Mouse (Mus musculus): ENCODE measurements at regions not wholly inside any gene's neighbourhood (a gene's known extent, or its start where the extent isn't known, plus 50 kb on each side); places are given as distances from the start of the nearest gene placed in this dataset.

GRCm38 (mm10) chr7:72446911-72447310 is 140.5 kb upstream of the Mctp2 start:
- Histone ChIP-seq H3K4me1 (ENCODE audit: control insufficient read depth, insufficient read depth, low read length) (no peaks in the 10 kb centered on the region), H3K9ac (ENCODE audit: low read length) (no peak overlapping the region), H3K27ac (ENCODE audit: low read length) (no peak overlapping the region), H3K27me3 (ENCODE audit: control insufficient read depth, insufficient read depth, low read length) (no peaks in the 10 kb centered on the region), H3K4me2 (ENCODE audit: low read depth, low read length) (no peak overlapping the region), H3K9me3 (replicated peaks; ENCODE audit: control insufficient read depth, low read length) (no peaks in the 10 kb centered on the region), H3K4me3 (ENCODE audit: low read length) (no peak overlapping the region), H3K36me3 (ENCODE audit: control insufficient read depth, insufficient read depth) (no peaks in the 10 kb centered on the region)
- WGBS, result 87% methylated on average over 1 of the region's 1 CpGs
- no peak for ATAC-seq (replicated peaks; ENCODE audit: extremely low read depth, insufficient read depth, low FRiP score)

- H3K36me3 ChIP-seq (ENCODE audit: control insufficient read depth, insufficient read depth), result no peaks in the 10 kb centered on the region
- no peaks in the 10 kb centered on the region for H3K27me3 ChIP-seq (ENCODE audit: control insufficient read depth, insufficient read depth, low read length)
- H3K27ac ChIP-seq (ENCODE audit: low read length), result no peak overlapping the region
- ATAC-seq (replicated peaks; ENCODE audit: extremely low read depth, insufficient read depth, low FRiP score), result no peak
- no peak overlapping the region for H3K4me2 ChIP-seq (ENCODE audit: low read depth, low read length)
- H3K4me3 ChIP-seq (ENCODE audit: low read length), result no peak overlapping the region
- H3K4me1 ChIP-seq (ENCODE audit: control insufficient read depth, insufficient read depth, low read length), result no peaks in the 10 kb centered on the region
- WGBS, result 71% methylated on average over 4 of the region's 4 CpGs
- no peak overlapping the region for H3K9ac ChIP-seq (ENCODE audit: low read length)
- no peaks in the 10 kb centered on the region for H3K9me3 ChIP-seq (replicated peaks; ENCODE audit: control insufficient read depth, low read length)
Measured at GRCm38 (mm10) chr7:72462978-72463377, 156.6 kb upstream of the Mctp2 start.

GRCm38 (mm10) chr7:72464658-72465057 is 158.2 kb upstream of the Mctp2 start:
- no peak overlapping the region for H3K9ac ChIP-seq (ENCODE audit: low read length)
- no peaks in the 10 kb centered on the region for H3K4me1 ChIP-seq (ENCODE audit: control insufficient read depth, insufficient read depth, low read length)
- H3K4me2 ChIP-seq (ENCODE audit: low read depth, low read length), result no peak overlapping the region
- H3K9me3 ChIP-seq (replicated peaks; ENCODE audit: control insufficient read depth, low read length), result no peaks in the 10 kb centered on the region
- WGBS, result 69% methylated on average over 1 of the region's 1 CpGs
- H3K36me3 ChIP-seq (ENCODE audit: control insufficient read depth, insufficient read depth), result no peaks in the 10 kb centered on the region
- H3K27ac ChIP-seq (ENCODE audit: low read length), result no peak overlapping the region
- H3K27me3 ChIP-seq (ENCODE audit: control insufficient read depth, insufficient read depth, low read length), result no peaks in the 10 kb centered on the region
- H3K4me3 ChIP-seq (ENCODE audit: low read length), result no peak overlapping the region
- ATAC-seq (replicated peaks; ENCODE audit: extremely low read depth, insufficient read depth, low FRiP score), result no peak

- WGBS, result 49% methylated on average over 2 of the region's 2 CpGs
- H3K4me1 ChIP-seq (ENCODE audit: control insufficient read depth, insufficient read depth, low read length), result no peaks in the 10 kb centered on the region
- no peak overlapping the region for H3K4me2 ChIP-seq (ENCODE audit: low read depth, low read length)
- H3K27ac ChIP-seq (ENCODE audit: low read length), result no peak overlapping the region
- no peak overlapping the region for H3K4me3 ChIP-seq (ENCODE audit: low read length)
- H3K9me3 ChIP-seq (replicated peaks; ENCODE audit: control insufficient read depth, low read length), result peaks cover 3% of the 10 kb centered on the region; the same call in 1 of the 2 replicates
- H3K27me3 ChIP-seq (ENCODE audit: control insufficient read depth, insufficient read depth, low read length), result no peaks in the 10 kb centered on the region
- no peak overlapping the region for H3K9ac ChIP-seq (ENCODE audit: low read length)
- ATAC-seq (replicated peaks; ENCODE audit: extremely low read depth, insufficient read depth, low FRiP score), result no peak
- no peaks in the 10 kb centered on the region for H3K36me3 ChIP-seq (ENCODE audit: control insufficient read depth, insufficient read depth)
Measured at GRCm38 (mm10) chr7:72469691-72470090, 163.3 kb upstream of the Mctp2 start.

GRCm38 (mm10) chr7:72474751-72475150 is 168.3 kb upstream of the Mctp2 start:
- H3K4me2 ChIP-seq (ENCODE audit: low read depth, low read length), result no peak overlapping the region
- H3K27ac ChIP-seq (ENCODE audit: low read length), result no peak overlapping the region
- no peak overlapping the region for H3K9ac ChIP-seq (ENCODE audit: low read length)
- no peaks in the 10 kb centered on the region for H3K27me3 ChIP-seq (ENCODE audit: control insufficient read depth, insufficient read depth, low read length)
- WGBS, result 29% methylated on average over 4 of the region's 4 CpGs
- H3K4me3 ChIP-seq (ENCODE audit: low read length), result no peak overlapping the region
- no peaks in the 10 kb centered on the region for H3K4me1 ChIP-seq (ENCODE audit: control insufficient read depth, insufficient read depth, low read length)
- H3K9me3 ChIP-seq (replicated peaks; ENCODE audit: control insufficient read depth, low read length), result peaks cover 3% of the 10 kb centered on the region; the same call in 1 of the 2 replicates
- no peaks in the 10 kb centered on the region for H3K36me3 ChIP-seq (ENCODE audit: control insufficient read depth, insufficient read depth)
- no peak for ATAC-seq (replicated peaks; ENCODE audit: extremely low read depth, insufficient read depth, low FRiP score)

- no peak for ATAC-seq (replicated peaks; ENCODE audit: extremely low read depth, insufficient read depth, low FRiP score)
- Histone ChIP-seq H3K4me2 (ENCODE audit: low read depth, low read length) (no peak overlapping the region), H3K9me3 (replicated peaks; ENCODE audit: control insufficient read depth, low read length) (peaks cover under 1% of the 10 kb centered on the region; the same call in 1 of the 2 replicates), H3K4me3 (ENCODE audit: low read length) (no peak overlapping the region), H3K4me1 (ENCODE audit: control insufficient read depth, insufficient read depth, low read length) (no peaks in the 10 kb centered on the region), H3K9ac (ENCODE audit: low read length) (no peak overlapping the region), H3K27me3 (ENCODE audit: control insufficient read depth, insufficient read depth, low read length) (no peaks in the 10 kb centered on the region), H3K27ac (ENCODE audit: low read length) (no peak overlapping the region), H3K36me3 (ENCODE audit: control insufficient read depth, insufficient read depth) (no peaks in the 10 kb centered on the region)
- 67% methylated on average over 1 of the region's 1 CpGs for WGBS
Measured at GRCm38 (mm10) chr7:72478936-72479335, 172.5 kb upstream of the Mctp2 start.

GRCm38 (mm10) chr7:72481275-72481674 is 174.9 kb upstream of the Mctp2 start:
- Histone ChIP-seq H3K27me3 (ENCODE audit: control insufficient read depth, insufficient read depth, low read length) (no peaks in the 10 kb centered on the region), H3K27ac (ENCODE audit: low read length) (no peak overlapping the region), H3K9ac (ENCODE audit: low read length) (no peak overlapping the region), H3K9me3 (replicated peaks; ENCODE audit: control insufficient read depth, low read length) (no peaks in the 10 kb centered on the region), H3K4me2 (ENCODE audit: low read depth, low read length) (no peak overlapping the region), H3K36me3 (ENCODE audit: control insufficient read depth, insufficient read depth) (no peaks in the 10 kb centered on the region), H3K4me3 (ENCODE audit: low read length) (no peak overlapping the region), H3K4me1 (ENCODE audit: control insufficient read depth, insufficient read depth, low read length) (no peaks in the 10 kb centered on the region)
- ATAC-seq (replicated peaks; ENCODE audit: extremely low read depth, insufficient read depth, low FRiP score), result no peak
- WGBS, result 84% methylated on average over 2 of the region's 2 CpGs

GRCm38 (mm10) chr7:72490161-72490560 is 183.8 kb upstream of the Mctp2 start:
- Histone ChIP-seq H3K9me3 (replicated peaks; ENCODE audit: control insufficient read depth, low read length) (no peaks in the 10 kb centered on the region), H3K4me2 (ENCODE audit: low read depth, low read length) (no peak overlapping the region), H3K27ac (ENCODE audit: low read length) (no peak overlapping the region), H3K4me1 (ENCODE audit: control insufficient read depth, insufficient read depth, low read length) (no peaks in the 10 kb centered on the region), H3K9ac (ENCODE audit: low read length) (no peak overlapping the region), H3K4me3 (ENCODE audit: low read length) (no peak overlapping the region), H3K36me3 (ENCODE audit: control insufficient read depth, insufficient read depth) (no peaks in the 10 kb centered on the region), H3K27me3 (ENCODE audit: control insufficient read depth, insufficient read depth, low read length) (no peaks in the 10 kb centered on the region)
- ATAC-seq (replicated peaks; ENCODE audit: extremely low read depth, insufficient read depth, low FRiP score), result no peak

GRCm38 (mm10) chr7:72493292-72493691 is 186.9 kb upstream of the Mctp2 start:
- H3K9me3 ChIP-seq (replicated peaks; ENCODE audit: control insufficient read depth, low read length), result no peaks in the 10 kb centered on the region
- H3K27ac ChIP-seq (ENCODE audit: low read length), result no peak overlapping the region
- H3K4me3 ChIP-seq (ENCODE audit: low read length), result no peak overlapping the region
- H3K4me1 ChIP-seq (ENCODE audit: control insufficient read depth, insufficient read depth, low read length), result no peaks in the 10 kb centered on the region
- no peak for ATAC-seq (replicated peaks; ENCODE audit: extremely low read depth, insufficient read depth, low FRiP score)
- no peak overlapping the region for H3K4me2 ChIP-seq (ENCODE audit: low read depth, low read length)
- H3K27me3 ChIP-seq (ENCODE audit: control insufficient read depth, insufficient read depth, low read length), result no peaks in the 10 kb centered on the region
- H3K9ac ChIP-seq (ENCODE audit: low read length), result no peak overlapping the region
- H3K36me3 ChIP-seq (ENCODE audit: control insufficient read depth, insufficient read depth), result no peaks in the 10 kb centered on the region
